In genomic region chr13:19022310-19022709, GRCm38 (mm10) we compare ENCODE assay signal across 16 mouse cellular contexts.
DNase-seq lines count a peak whose midpoint lies in the region; ATAC-seq and TF ChIP-seq lines count a peak whose summit lies in the region.
"Had no signal": no experiment of that assay in that cellular context is flagged by ENCODE, and none has a peak within 500 bp of the region (broad histone marks: within the 10 kb centered on the region; RNA-seq: fewer than 3 reads in every experiment).

No protein-coding gene starts in this region.

- H3K9ac ChIP-seq in intestine, embryonic 15.5 days: no peak overlapping the region
- no peak overlapping the region for H3K9ac ChIP-seq in intestine, embryonic 16.5 days (ENCODE audit: low read depth, low read length)
- H3K9ac ChIP-seq in stomach, embryonic 14.5 days (replicated peaks; ENCODE audit: low read depth, low read length): no peak overlapping the region
- no peak overlapping the region for H3K9ac ChIP-seq in stomach, postnatal 0 days (ENCODE audit: low read length)
- H3K9ac ChIP-seq: heart, embryonic 15.5 days; kidney, embryonic 15.5 days; limb, embryonic 13.5 days; liver, postnatal 0 days had no signal

- H3K4me3 ChIP-seq in intestine, embryonic 15.5 days (replicated peaks): no peak overlapping the region
- H3K4me3 ChIP-seq in intestine, embryonic 16.5 days (ENCODE audit: low read length): no peak overlapping the region
- H3K4me3 ChIP-seq in stomach, embryonic 14.5 days (ENCODE audit: low read depth, low read length): no peak overlapping the region
- no peak overlapping the region for H3K4me3 ChIP-seq in stomach, postnatal 0 days (ENCODE audit: low read depth, low read length)
- H3K4me3 ChIP-seq: heart, embryonic 15.5 days; kidney, embryonic 15.5 days; limb, embryonic 13.5 days; midbrain, embryonic 10.5 days had no signal

- H3K4me2 ChIP-seq in intestine, embryonic 15.5 days (replicated peaks): no peak overlapping the region
- no peak overlapping the region for H3K4me2 ChIP-seq in intestine, embryonic 16.5 days (ENCODE audit: low read depth, low read length)
- H3K4me2 ChIP-seq in stomach, embryonic 14.5 days (replicated peaks; ENCODE audit: low read depth, low read length): no peak overlapping the region
- no peak overlapping the region for H3K4me2 ChIP-seq in stomach, postnatal 0 days (replicated peaks; ENCODE audit: low read depth)
- H3K4me2 ChIP-seq: heart, embryonic 15.5 days; kidney, embryonic 15.5 days; limb, embryonic 13.5 days had no signal

- H3K9me3 ChIP-seq in intestine, embryonic 15.5 days: no peaks in the 10 kb centered on the region
- no peaks in the 10 kb centered on the region for H3K9me3 ChIP-seq in intestine, embryonic 16.5 days (ENCODE audit: control insufficient read depth, low read length)
- H3K9me3 ChIP-seq in stomach, embryonic 14.5 days (ENCODE audit: control insufficient read depth, low read depth, low read length): no peaks in the 10 kb centered on the region
- no peaks in the 10 kb centered on the region for H3K9me3 ChIP-seq in stomach, postnatal 0 days (ENCODE audit: control insufficient read depth, low read length)
- H3K9me3 ChIP-seq: G1E; heart, embryonic 15.5 days; kidney, embryonic 15.5 days; limb, embryonic 13.5 days; midbrain, embryonic 10.5 days had no signal

- no peak for TF ChIP-seq EP300 in stomach, postnatal 0 days (optimal IDR thresholded peaks at IDR 0.05)

- WGBS in intestine, embryonic 15.5 days: 49% methylated on average over 3 of the region's 3 CpGs
- 49% methylated on average over 3 of the region's 3 CpGs for WGBS in intestine, embryonic 16.5 days
- whole genome bisulfite sequencing in stomach, embryonic 14.5 days: 37% methylated on average over 3 of the region's 3 CpGs
- 33% methylated on average over 3 of the region's 3 CpGs for WGBS in stomach, postnatal 0 days

- no peak overlapping the region for H3K27ac ChIP-seq in intestine, embryonic 15.5 days
- H3K27ac ChIP-seq in intestine, embryonic 16.5 days (ENCODE audit: low read length): no peak overlapping the region
- no peak overlapping the region for H3K27ac ChIP-seq in stomach, embryonic 14.5 days (ENCODE audit: low read length)
- H3K27ac ChIP-seq in stomach, postnatal 0 days (replicated peaks): no peak overlapping the region
- H3K27ac ChIP-seq: heart, embryonic 15.5 days; kidney, embryonic 15.5 days; limb, embryonic 13.5 days; midbrain, embryonic 10.5 days had no signal

- H3K27me3 ChIP-seq in intestine, embryonic 15.5 days (replicated peaks): no peaks in the 10 kb centered on the region
- no peaks in the 10 kb centered on the region for H3K27me3 ChIP-seq in intestine, embryonic 16.5 days (replicated peaks; ENCODE audit: control insufficient read depth, insufficient read depth, low read length)
- no peaks in the 10 kb centered on the region for H3K27me3 ChIP-seq in stomach, embryonic 14.5 days (ENCODE audit: control insufficient read depth, insufficient read depth, low read length)
- no peaks in the 10 kb centered on the region for H3K27me3 ChIP-seq in stomach, postnatal 0 days (ENCODE audit: control insufficient read depth, insufficient read depth, low read length)
- H3K27me3 ChIP-seq: heart, embryonic 15.5 days; kidney, embryonic 15.5 days; limb, embryonic 13.5 days had no signal

- ATAC-seq in intestine, embryonic 15.5 days: 0 out of 2 replicates have a peak, but pooled peaks have one; percentile 3
- no peak for ATAC-seq in intestine, embryonic 16.5 days
- ATAC-seq in stomach, embryonic 14.5 days (ENCODE audit: insufficient number of reproducible peaks, insufficient read depth, low FRiP score, low read depth): peak; percentile 48; the same call in 1 of the 2 replicates
- ATAC-seq in stomach, postnatal 0 days (ENCODE audit: low FRiP score, low TSS enrichment): no peak
- no peak for ATAC-seq in erythroid progenitor cell, adult 5-6 weeks (replicated peaks; ENCODE audit: low FRiP score, poor library complexity, severe bottlenecking)
- ATAC-seq: liver, postnatal 0 days had no signal

- no peaks in the 10 kb centered on the region for H3K36me3 ChIP-seq in intestine, embryonic 15.5 days
- no peaks in the 10 kb centered on the region for H3K36me3 ChIP-seq in intestine, embryonic 16.5 days (ENCODE audit: control insufficient read depth, insufficient read depth, low read length)
- no peaks in the 10 kb centered on the region for H3K36me3 ChIP-seq in stomach, embryonic 14.5 days (ENCODE audit: control insufficient read depth, insufficient read depth, low read length)
- H3K36me3 ChIP-seq in stomach, postnatal 0 days (ENCODE audit: control insufficient read depth, insufficient read depth, low read length): no peaks in the 10 kb centered on the region
- H3K36me3 ChIP-seq: G1E; heart, embryonic 15.5 days; kidney, embryonic 15.5 days; limb, embryonic 13.5 days; midbrain, embryonic 10.5 days had no signal

- TF ChIP-seq CTCF in stomach, postnatal 0 days (IDR thresholded peaks at IDR 0.05; ENCODE audit: low read depth): no peak

- no peak for DNase-seq in stomach, postnatal 0 days (ENCODE audit: low spot score)
- DNase-seq in cerebellum, adult 9-10 months: peak; percentile 92
- DNase-seq in kidney, postnatal 25 days: no peak
- DNase-seq: adrenal gland, adult 2 months; liver, postnatal 0 days; right cerebral cortex, adult 18-20 months; thymus, postnatal 14 days had no signal

- no peaks in the 10 kb centered on the region for H3K4me1 ChIP-seq in intestine, embryonic 15.5 days (replicated peaks)
- H3K4me1 ChIP-seq in intestine, embryonic 16.5 days (ENCODE audit: control insufficient read depth, insufficient read depth, low read length): no peaks in the 10 kb centered on the region
- H3K4me1 ChIP-seq in stomach, embryonic 14.5 days (ENCODE audit: control insufficient read depth, insufficient read depth, low read length): no peaks in the 10 kb centered on the region
- no peaks in the 10 kb centered on the region for H3K4me1 ChIP-seq in stomach, postnatal 0 days (replicated peaks; ENCODE audit: control insufficient read depth, insufficient read depth)
- H3K4me1 ChIP-seq: heart, embryonic 15.5 days; kidney, embryonic 15.5 days; limb, embryonic 13.5 days had no signal

Comparison
In these comparisons a context has a peak if more than half of its experiments do, and no peak if none do; other contexts are left out.
1. ATAC-seq: peak in intestine, embryonic 15.5 days (single experiment) and stomach, embryonic 14.5 days (single experiment); none in intestine, embryonic 16.5 days (single experiment), stomach, postnatal 0 days (single experiment) and erythroid progenitor cell, adult 5-6 weeks (single experiment).